Mouse (Mus musculus) C2C12 (cell line): ENCODE measurements around the gene Prss32.

Experiments used
- CEBPB ChIP-seq: IDR thresholded peaks from one replicate; pipeline ENCODE4 v1.6.1; 2011; ENCODE audit warnings: low read depth, mild to moderate bottlenecking, control low read depth, moderate library complexity
- CTCF ChIP-seq: IDR thresholded peaks from one replicate; pipeline ENCODE4 v1.5.1; 2011; ENCODE audit not compliant: control insufficient read depth, insufficient read depth, insufficient read length
- FOSL1 ChIP-seq: IDR thresholded peaks from one replicate; pipeline ENCODE4 v1.8.0; 2011; ENCODE audit warnings: mild to moderate bottlenecking, low read length; ENCODE audit not compliant: poor library complexity, insufficient read depth, severe bottlenecking
- MAX ChIP-seq: IDR thresholded peaks from one replicate; pipeline ENCODE4 v1.6.1; 2011; ENCODE audit warnings: mild to moderate bottlenecking, control low read depth
- MYOD1 ChIP-seq: IDR thresholded peaks from one replicate; pipeline ENCODE4 v1.6.1; 2011; ENCODE audit warnings: low read depth; ENCODE audit not compliant: control insufficient read depth, insufficient read length
- MYOG ChIP-seq: IDR thresholded peaks from one replicate; pipeline ENCODE4 v1.6.1; 2011; ENCODE audit not compliant: control insufficient read depth, insufficient read length; ENCODE audit errors: extremely low read depth
- USF1 ChIP-seq: IDR thresholded peaks from one replicate; pipeline ENCODE4 v1.6.1; 2011; ENCODE audit warnings: low read depth, mild to moderate bottlenecking, control low read depth, moderate library complexity

DNA sequence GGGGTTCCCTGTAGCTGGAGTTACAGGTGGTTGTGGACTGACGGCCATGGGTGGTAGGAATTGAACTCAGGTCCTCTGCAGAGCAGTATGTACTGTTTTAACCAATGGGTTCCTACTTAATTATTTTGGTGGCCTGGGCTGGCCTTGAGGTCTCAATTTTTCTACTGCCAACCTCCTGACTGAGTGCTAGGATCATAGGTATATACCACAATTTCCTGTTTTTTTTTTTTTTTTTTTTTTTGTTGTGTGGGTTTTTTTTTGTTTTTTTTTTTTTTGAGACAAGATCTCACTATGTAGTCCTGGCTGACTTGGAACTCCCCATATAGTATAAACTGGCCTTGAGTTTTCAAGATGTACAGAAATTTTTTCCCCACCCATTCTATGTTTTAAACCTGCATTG lies 12.5 kb upstream of the Prss32 start:
- TF ChIP-seq CTCF, result no peak
- TF ChIP-seq MYOD1, result no peak
- no peak for TF ChIP-seq USF1
- TF ChIP-seq MAX, result no peak
- TF ChIP-seq CEBPB, result no peak
- no peak for TF ChIP-seq FOSL1
- TF ChIP-seq MYOG, result no peak
